Mouse (Mus musculus): Measurements from ENCODE around the gene Slc4a2. TPM values are rescaled to one million over a fixed set of nuclear protein-coding genes. Genes with fewer than 3 reads are reported as not detected.
A peak's percentile ranks its signal among the peaks of the same experiment; 100 is the strongest.

Slc4a2 gene
- total RNA-seq, 1 experiment from 2014 or later: 20.1 TPM

DNA sequence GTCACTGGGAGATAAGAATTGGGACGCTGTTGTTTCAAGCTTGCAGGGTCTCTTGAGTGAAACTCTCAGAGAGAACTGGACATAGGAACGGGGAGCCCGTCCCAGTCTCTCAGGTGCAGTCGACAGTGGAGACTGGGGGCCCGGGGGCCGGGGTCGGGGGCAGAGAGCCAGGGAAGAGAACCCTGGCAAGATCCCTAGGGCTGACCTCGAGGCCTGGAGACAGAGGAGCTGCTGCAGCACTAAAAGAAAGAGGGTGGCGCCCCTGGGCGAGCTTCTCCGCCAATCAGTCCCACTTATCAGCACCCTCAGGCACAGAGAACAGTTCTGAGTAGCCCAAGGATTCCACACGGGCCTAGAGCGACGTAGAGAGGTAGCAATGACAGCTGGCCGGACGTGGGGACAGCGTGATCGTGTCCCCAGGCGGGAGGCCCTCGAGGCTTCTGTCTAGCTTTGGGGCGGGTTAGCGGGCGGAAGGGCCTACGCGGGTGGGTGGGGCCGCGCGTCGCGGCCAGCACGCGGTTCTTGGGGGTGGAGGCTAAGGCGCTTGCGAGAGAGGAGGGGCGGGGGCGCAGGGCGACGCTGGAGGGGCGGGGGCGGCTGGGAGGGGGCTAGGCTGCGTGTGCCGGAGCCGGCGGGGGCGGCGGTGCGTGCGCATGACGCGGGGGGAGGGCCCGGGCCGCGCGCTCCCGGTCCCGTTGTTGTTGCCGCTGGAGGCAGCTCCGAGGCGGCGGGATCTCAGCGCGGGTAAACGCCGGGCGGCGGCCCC is 27.8 kb downstream of the Slc4a2 start:
- peak; percentile 65 for ATAC-seq (replicated peaks; ENCODE audit: insufficient number of reproducible peaks, low FRiP score, low TSS enrichment, poor library complexity, severe bottlenecking)

DNA sequence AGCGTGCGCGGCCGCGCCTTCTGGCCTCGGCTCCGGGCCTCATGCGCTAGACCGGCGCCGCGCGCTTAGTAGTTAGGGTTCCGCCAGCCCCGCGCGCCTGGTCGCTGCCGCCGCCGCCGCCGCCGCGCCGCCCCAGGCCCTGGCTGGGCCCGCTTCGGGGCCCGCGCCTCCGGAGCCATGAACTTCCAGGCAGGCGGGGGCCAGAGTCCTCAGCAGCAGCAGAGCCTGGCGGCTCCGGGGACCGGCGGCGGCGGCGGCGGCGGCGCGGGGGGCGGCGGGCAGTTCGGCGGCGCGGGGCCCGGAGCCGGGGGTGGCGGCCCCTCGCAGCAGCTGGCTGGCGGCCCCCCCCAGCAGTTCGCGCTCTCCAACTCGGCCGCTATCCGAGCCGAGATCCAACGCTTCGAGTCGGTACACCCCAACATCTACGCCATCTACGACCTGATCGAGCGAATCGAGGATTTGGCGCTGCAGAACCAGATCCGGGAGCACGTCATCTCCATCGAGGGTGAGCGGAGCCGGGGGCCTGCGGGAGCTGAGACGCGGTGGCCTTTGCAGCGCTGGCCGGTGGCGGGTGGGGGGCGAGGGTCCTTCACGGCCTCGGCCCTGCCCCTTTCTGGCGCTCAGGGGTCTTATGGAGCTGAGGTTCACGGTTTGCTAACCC is 28.5 kb downstream of the Slc4a2 start, which contains the start of gene Agap3:
TSS of gene Agap3 (plus strand) at position 148 of the 661 bp plus-strand sequence.
- no peak for ATAC-seq (replicated peaks; ENCODE audit: insufficient number of reproducible peaks, low FRiP score, low TSS enrichment, poor library complexity, severe bottlenecking)

DNA sequence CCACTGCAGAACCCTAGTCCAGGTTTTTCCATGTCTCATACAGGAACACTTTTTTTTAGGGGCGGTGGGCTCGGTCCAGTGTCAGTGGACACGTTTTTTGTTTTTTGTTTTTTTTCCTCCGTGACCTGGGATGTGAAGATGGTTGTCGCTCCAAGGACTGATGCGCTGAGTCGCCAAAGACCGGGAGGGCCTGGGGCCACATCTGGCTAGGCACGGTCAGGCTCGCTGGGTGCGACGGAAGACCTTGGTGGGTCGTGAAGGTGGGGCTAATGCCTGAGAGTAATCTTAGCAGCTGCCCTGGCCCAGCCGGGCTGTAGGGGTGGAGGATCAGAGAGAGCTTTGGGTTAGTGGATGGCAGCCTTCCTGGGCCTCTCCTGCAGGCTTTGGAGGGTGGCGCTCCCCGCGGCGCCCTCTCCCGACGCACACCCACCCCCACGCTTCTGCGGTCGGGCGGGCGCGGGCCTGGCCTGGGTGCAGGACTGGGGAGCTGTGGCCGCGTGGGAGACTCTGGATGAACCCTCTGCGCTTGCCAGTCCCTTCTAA is 29.1 kb downstream of the Slc4a2 start:
- ATAC-seq (replicated peaks; ENCODE audit: insufficient number of reproducible peaks, low FRiP score, low TSS enrichment, poor library complexity, severe bottlenecking): no peak

DNA sequence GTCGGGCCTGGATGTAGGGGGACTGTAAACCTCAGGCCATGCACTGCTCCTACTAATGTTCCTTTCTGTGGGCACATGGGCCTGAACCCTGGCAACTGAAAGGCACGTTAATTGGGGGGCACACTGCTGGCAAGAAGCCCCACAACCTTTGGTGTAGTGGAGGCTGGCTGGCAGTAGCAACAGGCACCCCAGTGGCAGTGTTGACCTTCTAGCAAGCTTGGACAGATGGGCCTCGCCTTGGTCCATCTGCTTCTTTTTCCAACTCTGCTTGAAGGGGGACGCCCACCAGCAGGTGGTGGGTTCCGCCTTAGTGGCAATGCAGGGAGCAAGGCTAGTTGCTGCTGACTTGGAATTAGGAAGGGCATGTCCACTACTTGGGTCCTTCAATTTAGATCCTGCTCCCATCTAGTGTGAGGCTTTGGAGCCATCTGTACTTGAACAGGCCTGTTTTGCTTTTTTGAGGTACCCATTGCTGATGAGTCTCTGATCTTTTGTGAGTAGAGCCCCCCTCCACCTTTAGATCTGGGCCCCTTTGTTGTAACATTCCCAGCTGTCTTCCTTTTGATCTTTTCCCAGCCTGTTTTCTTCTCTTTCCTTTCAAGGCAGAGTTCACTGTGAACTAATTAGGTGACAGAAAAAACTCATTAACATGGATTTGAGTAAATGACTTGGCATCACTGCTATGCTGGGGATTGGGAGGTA is 29.8 kb downstream of the Slc4a2 start:
- ATAC-seq (replicated peaks; ENCODE audit: insufficient number of reproducible peaks, low FRiP score, low TSS enrichment, poor library complexity, severe bottlenecking): no peak

DNA sequence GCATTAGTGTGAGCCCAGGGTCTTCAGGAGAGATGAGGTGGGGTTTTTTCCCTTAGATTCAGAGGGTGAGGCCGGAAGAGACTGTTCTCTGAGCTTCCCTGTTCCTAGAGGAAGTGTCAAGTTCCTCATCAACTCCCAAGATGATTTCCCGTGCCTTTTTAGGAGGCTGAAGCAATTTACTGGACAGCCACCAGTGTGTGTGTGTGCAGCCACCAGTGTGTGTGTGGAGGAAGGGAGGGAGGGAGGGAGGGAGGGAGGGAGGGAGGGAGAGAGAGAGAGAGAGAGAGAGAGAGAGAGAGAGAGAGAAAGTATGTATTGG is 30.3 kb downstream of the Slc4a2 start:
- no peak for ATAC-seq (replicated peaks; ENCODE audit: insufficient number of reproducible peaks, low FRiP score, low TSS enrichment, poor library complexity, severe bottlenecking)

DNA sequence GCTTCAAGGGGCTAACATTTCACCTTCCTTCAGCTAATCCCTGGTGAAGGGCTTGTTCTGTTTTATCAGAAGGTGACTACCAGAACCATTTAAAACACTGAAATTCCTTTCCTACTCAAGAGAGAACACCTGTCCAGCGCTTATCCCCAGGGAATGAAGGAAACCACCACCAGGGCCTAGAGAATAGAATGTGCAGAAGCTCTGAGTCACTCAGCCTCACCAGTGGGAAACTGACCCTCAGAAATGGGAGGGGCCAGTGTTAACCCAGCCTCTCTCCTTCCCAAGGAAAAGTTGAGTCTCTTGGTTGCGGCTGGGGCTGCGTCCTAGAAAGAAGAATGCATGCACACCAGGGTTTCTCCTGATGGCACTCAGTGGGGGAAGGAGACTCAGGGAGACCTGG is 31.4 kb downstream of the Slc4a2 start:
- ATAC-seq (replicated peaks; ENCODE audit: insufficient number of reproducible peaks, low FRiP score, low TSS enrichment, poor library complexity, severe bottlenecking): no peak

DNA sequence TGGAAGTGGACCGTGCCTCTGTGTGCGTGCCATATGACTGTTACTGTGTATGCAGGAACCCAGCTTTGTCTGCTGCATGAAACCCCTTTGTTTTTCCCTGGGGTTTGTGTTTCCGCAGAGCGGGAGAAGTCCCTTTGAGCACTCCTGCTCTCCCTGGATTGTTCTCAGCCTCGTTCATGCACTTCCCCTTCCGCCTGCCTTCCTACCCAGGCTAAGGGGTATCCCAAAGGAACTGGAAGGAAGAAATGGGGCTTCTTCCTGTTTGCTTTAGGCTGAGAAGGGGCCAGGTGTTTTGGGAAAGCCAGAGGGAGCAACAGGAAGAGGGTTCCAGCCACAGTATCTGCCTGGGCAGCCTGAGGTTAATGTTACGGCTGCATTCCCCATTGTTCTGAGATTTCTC is 32.0 kb downstream of the Slc4a2 start:
- no peak for ATAC-seq (replicated peaks; ENCODE audit: insufficient number of reproducible peaks, low FRiP score, low TSS enrichment, poor library complexity, severe bottlenecking)

DNA sequence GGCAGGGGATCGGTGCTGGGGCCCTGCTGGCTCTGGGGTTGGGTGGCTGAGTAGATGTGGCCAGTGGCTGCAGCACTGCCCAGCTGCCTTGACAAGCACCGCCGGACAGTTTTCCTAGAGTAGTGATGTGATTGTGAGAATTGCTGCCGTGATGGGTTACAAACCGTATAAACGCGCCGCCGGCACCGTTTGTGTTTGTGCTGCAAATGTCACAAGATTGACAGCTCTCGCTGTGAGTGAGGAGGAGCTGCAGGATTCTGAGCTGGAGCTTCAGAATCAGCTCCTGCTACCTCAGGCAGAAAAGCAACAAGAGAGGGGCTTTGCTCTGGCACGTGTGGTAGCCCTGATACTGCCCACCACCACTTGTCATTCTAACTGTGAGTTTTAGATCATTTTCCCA is 43.1 kb downstream of the Slc4a2 start:
- no peak for ATAC-seq (replicated peaks; ENCODE audit: insufficient number of reproducible peaks, low FRiP score, low TSS enrichment, poor library complexity, severe bottlenecking)

DNA sequence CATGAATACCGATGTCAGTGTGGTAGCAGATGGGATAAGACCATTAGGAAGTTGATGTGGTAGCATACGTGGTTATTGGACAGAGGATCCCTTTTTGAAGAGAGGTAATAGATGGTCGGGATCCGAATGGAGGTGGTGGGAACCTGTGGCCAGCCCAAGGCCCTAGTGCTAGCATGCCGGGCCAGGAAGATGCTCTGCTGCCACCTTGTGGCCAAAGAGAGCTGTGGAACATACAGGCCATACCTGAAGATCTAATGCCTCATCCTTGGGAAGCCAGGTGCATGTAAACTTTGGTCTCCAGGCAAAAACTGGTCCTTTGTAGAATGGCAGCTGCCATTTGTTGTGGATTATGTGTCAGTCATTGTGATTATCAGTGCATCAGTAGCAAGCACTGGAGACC is 47.0 kb downstream of the Slc4a2 start:
- ATAC-seq (replicated peaks; ENCODE audit: insufficient number of reproducible peaks, low FRiP score, low TSS enrichment, poor library complexity, severe bottlenecking): peak; percentile 76

DNA sequence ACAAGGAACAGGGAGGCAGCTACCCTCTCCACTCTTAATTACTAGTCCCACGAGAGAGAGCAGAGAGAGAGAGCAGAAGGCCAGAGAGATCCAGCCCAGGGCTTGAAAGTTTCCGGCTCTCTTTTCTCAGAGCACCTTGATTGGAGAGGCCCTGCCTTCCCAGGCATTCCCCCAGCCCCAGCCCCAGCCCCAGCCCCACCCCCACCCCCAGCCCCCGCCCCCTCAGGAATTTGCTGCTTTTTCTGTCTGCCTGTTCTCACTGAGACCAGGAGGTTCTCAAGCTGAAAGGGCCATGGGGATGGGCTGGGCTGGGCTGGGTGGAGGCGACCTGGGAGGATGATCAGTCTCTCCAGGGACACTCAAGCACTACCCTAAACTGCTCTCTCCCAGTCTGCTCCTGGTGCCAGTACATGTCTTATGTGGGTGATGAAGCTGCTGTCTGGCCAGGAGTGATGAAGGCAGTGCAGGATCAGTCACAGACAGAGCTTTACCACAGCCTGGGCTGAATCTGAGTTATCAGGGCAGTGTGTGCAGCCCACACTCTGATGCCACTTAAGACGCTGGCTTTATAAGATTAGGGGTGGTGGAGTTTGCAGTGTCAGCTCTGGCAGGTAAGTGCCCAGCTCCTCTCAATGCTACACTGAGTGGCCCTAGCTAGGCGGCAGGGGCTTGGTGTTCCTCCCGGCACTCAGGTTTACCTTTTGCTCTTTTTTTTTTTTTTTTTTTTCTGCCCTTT is 49.4 kb downstream of the Slc4a2 start:
- no peak for ATAC-seq (replicated peaks; ENCODE audit: insufficient number of reproducible peaks, low FRiP score, low TSS enrichment, poor library complexity, severe bottlenecking)

DNA sequence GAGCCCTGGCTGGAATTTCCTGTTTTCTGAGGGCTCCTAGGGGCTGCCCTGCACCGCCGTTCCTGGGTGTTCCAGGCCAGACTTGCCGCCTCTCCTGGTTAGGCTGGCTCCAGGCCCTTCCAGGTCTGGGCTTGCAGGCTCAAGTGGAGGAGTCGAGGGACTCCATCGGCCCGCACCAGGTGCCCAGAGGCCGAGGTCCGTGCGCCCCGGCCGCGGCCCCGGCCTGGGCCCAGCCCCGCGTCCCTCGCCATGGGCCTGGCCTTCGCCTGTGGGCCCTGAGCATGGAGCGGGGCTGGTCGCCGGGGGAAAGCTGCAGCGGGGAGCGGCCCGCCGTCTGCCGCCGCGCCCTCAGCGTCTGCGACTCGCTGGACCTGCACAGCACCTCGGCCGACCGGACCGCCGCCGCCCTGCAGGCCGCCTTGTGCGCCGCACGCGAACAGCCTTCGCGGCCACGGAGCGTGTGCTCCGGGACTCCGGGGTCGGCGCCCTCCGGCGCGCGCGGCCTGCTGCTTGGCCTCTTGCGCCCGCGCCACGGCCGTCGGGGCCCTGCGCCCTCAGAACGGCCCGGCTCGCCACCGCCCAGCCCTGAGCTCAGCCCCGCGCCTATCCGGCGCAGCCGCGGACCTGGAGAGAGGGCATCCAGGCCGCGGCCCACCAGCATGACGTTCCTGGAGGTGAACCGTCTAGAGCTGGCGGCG is 50.5 kb downstream of the Slc4a2 start:
- no peak for ATAC-seq (replicated peaks; ENCODE audit: insufficient number of reproducible peaks, low FRiP score, low TSS enrichment, poor library complexity, severe bottlenecking)

DNA sequence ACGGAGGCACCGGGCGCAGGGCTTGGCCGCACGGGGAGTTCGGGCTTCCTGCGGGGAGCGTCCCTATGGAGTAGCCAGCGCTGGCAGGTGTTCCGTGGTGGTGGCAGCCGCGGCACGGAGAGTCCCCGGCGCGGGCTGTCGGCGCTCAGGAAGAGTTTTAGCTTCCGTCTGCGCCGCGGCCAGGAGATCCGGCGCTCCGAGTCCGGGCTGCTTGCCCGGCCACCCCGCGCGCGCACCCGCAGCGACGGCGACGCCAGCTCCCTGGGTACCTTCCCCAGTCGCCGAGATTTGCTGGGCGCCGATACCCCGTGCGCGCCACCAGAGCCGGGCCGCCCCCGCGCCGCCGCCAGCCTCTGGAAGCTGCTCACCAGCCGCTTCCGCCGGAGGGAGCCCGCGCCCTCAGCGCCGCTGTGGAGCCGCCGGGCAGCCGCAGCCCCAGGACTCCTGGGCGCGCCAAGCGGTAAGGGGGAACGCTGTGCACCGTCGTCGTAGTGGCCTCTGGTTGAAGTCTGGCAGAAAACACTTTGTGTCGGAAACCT is 51.2 kb downstream of the Slc4a2 start:
- ATAC-seq (replicated peaks; ENCODE audit: insufficient number of reproducible peaks, low FRiP score, low TSS enrichment, poor library complexity, severe bottlenecking): no peak

DNA sequence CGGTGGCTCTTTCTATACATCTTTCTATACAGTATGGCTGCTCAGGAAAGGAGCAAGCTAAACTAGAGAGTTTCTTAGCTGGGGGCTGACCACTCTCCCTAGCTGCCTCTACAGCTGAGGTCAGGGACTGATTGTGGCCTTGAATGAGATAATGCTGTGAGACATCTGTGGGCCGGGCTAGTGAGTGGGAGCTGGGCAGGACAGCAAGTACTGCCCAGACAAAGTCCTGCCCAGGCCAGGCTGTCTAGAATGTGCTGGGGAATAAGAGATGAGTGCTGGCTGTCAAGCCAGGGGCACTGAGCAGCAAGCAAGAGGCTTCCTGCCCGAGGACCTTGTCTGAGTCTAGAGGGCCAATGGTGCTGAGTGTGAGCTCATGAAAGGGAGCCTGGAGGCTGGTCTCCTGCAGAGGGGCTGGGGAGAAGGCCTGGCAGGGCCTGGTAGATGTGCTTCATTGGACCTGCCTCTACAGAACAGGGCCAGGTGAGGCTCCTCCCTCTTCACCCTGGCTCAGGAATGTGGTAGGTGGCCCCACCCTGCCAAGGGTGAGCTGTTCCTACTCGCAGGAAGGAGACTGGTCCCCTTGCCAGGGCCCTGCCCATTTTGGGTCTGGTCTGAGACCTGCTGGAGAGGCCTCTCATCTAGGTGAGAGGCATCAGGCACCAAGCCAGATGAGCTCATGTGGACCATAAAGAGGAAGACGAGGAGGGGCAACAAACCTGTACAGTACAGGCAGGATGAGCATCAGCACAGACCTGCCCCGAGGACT is 52.0 kb downstream of the Slc4a2 start:
- no peak for ATAC-seq (replicated peaks; ENCODE audit: insufficient number of reproducible peaks, low FRiP score, low TSS enrichment, poor library complexity, severe bottlenecking)

DNA sequence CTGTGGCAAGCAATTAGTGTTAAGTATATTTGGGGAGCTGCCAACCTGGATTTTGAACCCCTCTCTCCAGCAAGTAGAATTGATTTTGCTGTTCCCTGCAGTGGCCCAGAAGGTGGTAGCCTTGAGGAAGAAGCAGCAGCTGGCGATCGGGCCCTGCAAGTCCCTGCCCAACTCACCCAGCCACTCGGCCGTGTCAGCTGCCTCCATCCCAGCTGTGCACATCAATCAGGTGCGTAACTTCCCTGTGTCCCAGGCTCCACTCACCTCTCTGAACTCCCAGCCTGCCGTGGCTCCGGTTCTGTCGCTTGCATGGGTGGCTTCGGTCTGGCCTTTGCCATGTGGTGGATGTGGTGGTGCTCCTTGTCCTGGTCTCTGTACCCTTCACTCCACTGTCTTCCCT is 54.3 kb downstream of the Slc4a2 start:
- no peak for ATAC-seq (replicated peaks; ENCODE audit: insufficient number of reproducible peaks, low FRiP score, low TSS enrichment, poor library complexity, severe bottlenecking)

DNA sequence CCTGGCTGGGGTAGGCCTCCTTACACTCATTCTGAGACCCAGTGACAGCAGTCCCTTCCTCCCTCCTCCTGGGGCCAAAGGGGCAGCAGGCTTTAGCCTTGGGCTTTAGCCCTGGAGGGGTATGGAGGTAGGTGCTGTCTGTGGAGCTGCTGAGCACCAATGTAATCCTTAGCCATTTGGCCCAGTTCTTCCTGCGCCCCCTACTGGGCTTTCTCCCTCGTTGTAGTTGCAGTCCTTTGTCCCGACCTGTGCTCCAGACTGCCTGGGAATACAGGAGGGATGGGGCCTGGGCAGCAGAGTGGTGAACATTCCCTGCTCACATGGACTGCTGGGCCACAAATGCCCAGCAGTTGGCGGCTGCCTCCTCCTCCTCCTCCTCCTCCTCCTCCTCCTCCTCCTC is 58.0 kb downstream of the Slc4a2 start:
- ATAC-seq (replicated peaks; ENCODE audit: insufficient number of reproducible peaks, low FRiP score, low TSS enrichment, poor library complexity, severe bottlenecking): no peak

DNA sequence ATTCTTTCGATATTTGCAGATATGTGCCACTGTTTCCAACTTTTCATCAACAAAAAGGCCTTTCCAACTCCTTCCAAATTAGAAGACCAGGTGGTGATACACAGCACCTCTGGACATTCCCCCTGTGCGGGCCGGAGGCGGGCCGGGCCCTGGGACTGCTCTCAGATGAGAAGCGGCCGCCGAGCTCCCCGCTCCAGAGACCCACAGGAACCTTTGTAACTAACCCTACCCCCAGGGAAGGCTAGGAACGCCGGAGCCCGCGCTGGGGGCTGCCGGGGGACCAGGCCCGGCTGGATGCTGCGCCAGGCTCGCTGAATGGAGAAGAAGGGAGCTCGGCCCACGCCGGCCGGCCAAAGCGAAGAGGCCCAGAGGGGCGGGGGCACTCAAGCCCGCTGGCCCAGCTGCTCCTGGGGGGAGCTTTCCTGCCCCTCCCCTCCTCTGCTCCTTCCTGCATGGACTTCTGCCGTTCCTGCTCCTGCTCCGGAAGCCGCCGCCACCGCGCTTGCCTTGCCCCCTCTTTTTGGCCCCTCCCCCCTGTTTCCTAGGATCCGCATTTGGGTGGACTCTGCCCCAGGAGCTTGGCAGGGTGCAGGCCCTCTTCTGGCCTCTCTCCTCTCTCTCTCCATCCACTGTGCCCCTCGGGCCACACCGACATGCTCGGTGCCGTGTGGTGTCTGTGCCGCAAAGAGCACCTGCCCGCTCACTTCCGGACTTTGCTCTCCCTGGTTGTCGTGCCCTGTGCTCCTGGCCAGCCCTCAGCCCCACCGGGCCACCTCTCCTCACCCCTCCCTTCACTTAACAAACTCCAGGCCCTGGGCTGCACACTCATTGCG is 58.8 kb downstream of the Slc4a2 start:
- ATAC-seq (replicated peaks; ENCODE audit: insufficient number of reproducible peaks, low FRiP score, low TSS enrichment, poor library complexity, severe bottlenecking): no peak

DNA sequence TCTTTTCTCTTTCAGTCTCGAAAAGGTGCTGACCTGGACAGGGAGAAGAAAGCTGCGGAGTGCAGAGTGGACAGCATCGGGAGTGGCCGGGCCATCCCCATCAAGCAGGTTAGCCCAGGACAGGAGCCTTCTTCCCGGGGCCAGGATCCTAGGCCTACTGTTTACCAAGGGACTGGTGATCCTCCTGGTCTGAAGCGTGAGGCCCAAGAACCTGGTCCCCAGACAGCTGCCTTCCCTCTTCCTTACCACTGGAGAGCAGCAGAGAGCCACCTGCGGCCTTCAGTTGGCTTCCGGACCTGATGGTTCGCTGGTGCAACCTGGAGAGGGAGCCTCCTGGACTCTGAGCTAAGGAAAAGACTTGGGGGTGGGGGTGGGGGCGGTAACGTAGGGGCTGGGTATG is 59.7 kb downstream of the Slc4a2 start:
- ATAC-seq (replicated peaks; ENCODE audit: insufficient number of reproducible peaks, low FRiP score, low TSS enrichment, poor library complexity, severe bottlenecking): no peak; the same call in 1 of the 2 replicates

Data from monocyte, adult 5-6 weeks (primary cell).